Mouse (Mus musculus): ENCODE data around the gene Morc3.

DNA sequence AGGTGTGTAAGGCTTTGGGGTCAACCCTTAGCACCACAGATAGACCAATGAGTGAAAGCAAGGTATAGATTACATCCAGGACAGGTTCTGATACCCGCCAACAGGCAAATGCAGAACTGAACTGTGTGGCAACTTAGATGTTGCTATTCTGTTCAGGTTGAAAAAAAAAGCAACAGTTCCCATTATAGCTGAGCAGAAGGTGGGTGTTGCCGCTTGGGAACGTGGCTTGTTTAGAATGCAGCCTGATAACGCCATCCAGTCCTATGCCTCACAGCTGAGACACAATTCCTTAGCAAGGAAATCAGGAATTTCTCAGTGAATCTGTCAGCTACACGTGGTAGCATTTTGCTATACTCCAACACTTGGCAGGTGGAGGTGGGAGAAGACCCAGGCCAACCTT lies 61.4 kb downstream of the Morc3 start:
- TF ChIP-seq CTCF (IDR thresholded peaks at IDR 0.05; ENCODE audit: low read depth) (no peak), EP300 (IDR thresholded peaks at IDR 0.05; ENCODE audit: low read depth) (no peak)

Data from liver, embryonic 14.5 days (tissue).